Mouse (Mus musculus) G1E (cell line): ENCODE measurements around the gene Fbxl8.

ENCODE experiments used
- CTCF ChIP-seq: IDR thresholded peaks from 2 replicates; pipeline ENCODE4 v1.5.1; 2012; ENCODE audit warnings: low read depth, low read length, inconsistent platforms, mixed read lengths
- GATA1 ChIP-seq: IDR thresholded peaks from 2 replicates; pipeline ENCODE4 v1.6.1; 2012; ENCODE audit warnings: borderline replicate concordance, low read length, inconsistent platforms, mixed read lengths

DNA sequence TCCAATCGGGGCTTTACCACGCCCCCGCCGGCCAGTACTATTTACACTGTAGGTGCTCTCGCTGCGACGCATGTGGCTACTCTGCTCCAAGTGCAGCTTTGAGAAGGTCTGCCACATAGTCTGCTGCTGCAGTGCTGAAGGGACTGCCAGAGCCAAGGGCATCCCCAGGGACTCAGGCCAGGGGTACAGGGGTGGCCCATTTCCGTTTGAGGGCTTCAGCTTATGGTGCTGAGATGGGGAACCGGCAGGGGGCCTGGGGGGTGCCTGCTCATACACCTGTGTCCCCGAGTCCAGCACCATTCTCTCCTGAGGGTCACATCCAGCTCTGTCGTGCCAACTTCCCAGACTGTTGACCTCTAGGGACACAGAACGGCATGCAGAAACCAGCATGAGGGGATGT lies 21.1 kb downstream of the Fbxl8 start:
- TF ChIP-seq CTCF (no peak), GATA1 (no peak)
